ENCODE assay signal across 8 mouse cellular contexts in genomic region chr11:53770125-53770791, GRCm38 (mm10). TPM values are rescaled to one million over a fixed set of nuclear protein-coding genes. Genes with fewer than 3 reads are reported as not detected.
DNase-seq lines count a peak whose midpoint lies in the region; ATAC-seq and TF ChIP-seq lines count a peak whose summit lies in the region.

No protein-coding gene starts in this region.

- WGBS in forebrain, postnatal 0 days: under 1% methylated on average over 70 of the region's 75 CpGs
- under 1% methylated on average over 75 of the region's 75 CpGs for WGBS in hindbrain, embryonic 11.5 days

- no peaks in the 10 kb centered on the region for H3K79me2 ChIP-seq in MEL (ENCODE audit: control insufficient read depth, insufficient read depth, low read length, poor library complexity)

- no peak for TF ChIP-seq RAD21 in MEL (IDR thresholded peaks at IDR 0.05; ENCODE audit: low read depth, low read length)

- H3K27ac ChIP-seq in MEL (ENCODE audit: control insufficient read depth, low read depth, low read length): no peak overlapping the region
- H3K27ac ChIP-seq in forebrain, postnatal 0 days (ENCODE audit: low read depth, low read length): 0 out of 2 replicates have a peak overlapping the region, but pooled peaks have one; percentile 15
- H3K27ac ChIP-seq in hindbrain, embryonic 11.5 days (ENCODE audit: low read depth, low read length): no peak overlapping the region

- H3K36me3 ChIP-seq in MEL (ENCODE audit: control insufficient read depth in 1 of 2, insufficient read depth in 2 of 2, low read length in 2 of 2): peaks cover 0 to 2% of the 10 kb centered on the region in 2 experiments; a peak in 2 of 4 replicates
- H3K36me3 ChIP-seq in forebrain, postnatal 0 days (ENCODE audit: insufficient read depth): no peaks in the 10 kb centered on the region
- H3K36me3 ChIP-seq in hindbrain, embryonic 11.5 days (ENCODE audit: control insufficient read depth, insufficient read depth, low read length): no peaks in the 10 kb centered on the region

- TF ChIP-seq CTCF in MEL (IDR thresholded peaks at IDR 0.05 in 2 of 3, conservative IDR thresholded peaks at IDR 0.05 in 1 of 3; ENCODE audit: control insufficient read depth in 1 of 3, insufficient read depth in 1 of 3, low read depth in 2 of 3, low read length in 3 of 3, poor library complexity in 1 of 3, severe bottlenecking in 1 of 3): peak in 1 of 3 experiments; percentile 24; a peak in 1 of 6 replicates
- TF ChIP-seq CTCF in forebrain, postnatal 0 days (IDR thresholded peaks at IDR 0.05; ENCODE audit: low read depth): 0 out of 2 replicates have a peak, but pooled peaks have one; percentile 3

- peak overlapping the region; percentile 61 to 72 for H3K4me3 ChIP-seq in MEL (ENCODE audit: control insufficient read depth in 1 of 2, insufficient read depth in 1 of 2, low read depth in 2 of 2, low read length in 2 of 2)
- peak overlapping the region; percentile 67 for H3K4me3 ChIP-seq in forebrain, postnatal 0 days (ENCODE audit: low read depth, low read length)
- peak overlapping the region; percentile 49 for H3K4me3 ChIP-seq in hindbrain, embryonic 11.5 days (ENCODE audit: low read depth, low read length)

- ATAC-seq in forebrain, postnatal 0 days: peak; percentile 89
- peak; percentile 83 for ATAC-seq in hindbrain, embryonic 11.5 days (ENCODE audit: low FRiP score)

- TF ChIP-seq POLR2A in MEL (IDR thresholded peaks at IDR 0.05; ENCODE audit: control insufficient read depth in 1 of 2, insufficient read depth in 1 of 2, low read depth in 1 of 2, low read length in 2 of 2, poor library complexity in 1 of 2): peak in 1 of 2 experiments; percentile 1; a peak in 1 of 4 replicates

- peaks cover 0 to 8% of the 10 kb centered on the region in 2 experiments; a peak in 2 of 4 replicates for H3K4me1 ChIP-seq in MEL (ENCODE audit: control insufficient read depth in 1 of 2, insufficient read depth in 2 of 2, low read length in 2 of 2)
- H3K4me1 ChIP-seq in forebrain, postnatal 0 days (ENCODE audit: insufficient read depth): no peaks in the 10 kb centered on the region
- H3K4me1 ChIP-seq in hindbrain, embryonic 11.5 days (replicated peaks; ENCODE audit: control insufficient read depth, insufficient read depth, low read length): no peaks in the 10 kb centered on the region; the same call in 1 of the 2 replicates

- TF ChIP-seq EP300 in MEL (IDR thresholded peaks at IDR 0.05; ENCODE audit: low read depth in 1 of 2, low read length in 2 of 2): no peak

- peak overlapping the region; percentile 95 for H3K4me2 ChIP-seq in forebrain, postnatal 0 days (ENCODE audit: low read depth)
- H3K4me2 ChIP-seq in hindbrain, embryonic 11.5 days (replicated peaks; ENCODE audit: low read depth, low read length): peak overlapping the region; percentile 75

- DNase-seq in MEL (ENCODE audit: low read depth, low spot score): no peak
- peak; percentile 31 for DNase-seq in cerebellum, adult 11 months
- DNase-seq in forebrain, postnatal 0 days: peak; percentile 66
- peak; percentile 78 for DNase-seq in hindbrain, embryonic 11.5 days (ENCODE audit: low spot score)
- peak; percentile 43 to 44 for DNase-seq in layer of hippocampus, postnatal 25 days (ENCODE audit: extremely low spot score in 1 of 2, low spot score in 1 of 2)
- peak; percentile 88 to 94 for DNase-seq in lung, postnatal 4 days
- DNase-seq in right cerebral cortex, adult 2 months (ENCODE audit: low spot score in 2 of 2): peak; percentile 49 to 60
- peak; percentile 76 for DNase-seq in urinary bladder, postnatal 14 days (ENCODE audit: low spot score)

- peak overlapping the region; percentile 54 for H3K9ac ChIP-seq in MEL (ENCODE audit: control insufficient read depth, low read depth, low read length, poor library complexity, severe bottlenecking)
- peak overlapping the region; percentile 62 for H3K9ac ChIP-seq in forebrain, postnatal 0 days
- H3K9ac ChIP-seq in hindbrain, embryonic 11.5 days (ENCODE audit: low read depth, low read length): peak overlapping the region; percentile 55; the same call in 1 of the 2 replicates

- peaks cover 3 to 7% of the 10 kb centered on the region in 2 experiments; a peak in 3 of 4 replicates for H3K27me3 ChIP-seq in MEL (ENCODE audit: control insufficient read depth in 1 of 2, insufficient read depth in 2 of 2, low read length in 2 of 2)
- H3K27me3 ChIP-seq in forebrain, postnatal 0 days (ENCODE audit: insufficient read depth, low read length): no peaks in the 10 kb centered on the region
- peaks cover 13% of the 10 kb centered on the region for H3K27me3 ChIP-seq in hindbrain, embryonic 11.5 days (ENCODE audit: control insufficient read depth, insufficient read depth, low read length)

- H3K9me3 ChIP-seq in MEL (replicated peaks; ENCODE audit: insufficient read depth, low read length): no peaks in the 10 kb centered on the region
- H3K9me3 ChIP-seq in forebrain, postnatal 0 days (ENCODE audit: low read length): no peaks in the 10 kb centered on the region
- no peaks in the 10 kb centered on the region for H3K9me3 ChIP-seq in hindbrain, embryonic 11.5 days (ENCODE audit: control insufficient read depth, low read length)

TF ChIP-seq in MEL, 35 proteins besides CTCF, POLR2A, EP300 and RAD21:
- TF ChIP-seq SMC3 (IDR thresholded peaks at IDR 0.05; ENCODE audit: low read depth, low read length) (no peak), POLR2AphosphoS5 (IDR thresholded peaks at IDR 0.05; ENCODE audit: borderline replicate concordance, low read depth, low read length) (peak; percentile 75; the same call in 1 of the 2 replicates), ELF1 (IDR thresholded peaks at IDR 0.05; ENCODE audit: low read depth, low read length) (no peak), TBP (IDR thresholded peaks at IDR 0.05; ENCODE audit: low read depth, low read length) (no peak), NRF1 (IDR thresholded peaks at IDR 0.05; ENCODE audit: insufficient read depth, low read depth, low read length, poor library complexity, severe bottlenecking) (peak; percentile 10; the same call in 1 of the 2 replicates), E2F4 (IDR thresholded peaks at IDR 0.05; ENCODE audit: borderline replicate concordance, low read depth, low read length) (no peak), MXI1 (IDR thresholded peaks at IDR 0.05; ENCODE audit: low read depth, low read length) (no peak), USF2 (IDR thresholded peaks at IDR 0.05; ENCODE audit: borderline replicate concordance in 1 of 2, insufficient read depth in 1 of 2, low read depth in 1 of 2, low read length in 2 of 2) (no peak), NELFE (IDR thresholded peaks at IDR 0.05; ENCODE audit: low read depth, low read length) (0 out of 2 replicates have a peak, but pooled peaks have one; percentile 13), UBTF (IDR thresholded peaks at IDR 0.05; ENCODE audit: borderline replicate concordance, insufficient read depth, low read depth, low read length) (0 out of 2 replicates have a peak, but pooled peaks have one; percentile 29), GABPA (IDR thresholded peaks at IDR 0.05; ENCODE audit: low read depth, low read length) (no peak), MAFK (IDR thresholded peaks at IDR 0.05; ENCODE audit: borderline replicate concordance, low read depth, low read length) (no peak), MYC (IDR thresholded peaks at IDR 0.05; ENCODE audit: low read depth, low read length) (no peak), ZMIZ1 (IDR thresholded peaks at IDR 0.05; ENCODE audit: low read depth, low read length) (no peak), SIN3A (IDR thresholded peaks at IDR 0.05; ENCODE audit: low read length) (no peak; the same call in 1 of the 2 replicates), POLR2AphosphoS2 (IDR thresholded peaks at IDR 0.05; ENCODE audit: low read length) (no peak), MEF2A (IDR thresholded peaks at IDR 0.05; ENCODE audit: extremely low read depth, insufficient replicate concordance, low read depth, low read length, poor library complexity, severe bottlenecking) (no peak), ZC3H11A (IDR thresholded peaks at IDR 0.05; ENCODE audit: low read depth, low read length) (no peak), BHLHE40 (IDR thresholded peaks at IDR 0.05; ENCODE audit: borderline replicate concordance, low read depth, low read length) (no peak), TCF12 (IDR thresholded peaks at IDR 0.05; ENCODE audit: low read depth, low read length) (no peak; the same call in 1 of the 2 replicates), CHD1 (IDR thresholded peaks at IDR 0.05; ENCODE audit: low read depth, low read length) (no peak), HCFC1 (IDR thresholded peaks at IDR 0.05; ENCODE audit: low read depth, low read length) (no peak), KAT2A (conservative IDR thresholded peaks at IDR 0.05; ENCODE audit: low read depth, low read length) (no peak)

RNA-seq across cellular contexts. Expression of gene Irf1, which starts 0.4 kb away (rescaled TPM):
- total RNA-seq in MEL (2012; rRNA removed): 0.46 and 0.73 TPM in 2 replicates
- 1 to 10 TPM in 1 of 2 experiments, not detected in 1; 1.9 TPM for polyA plus RNA-seq in MEL (2012; ENCODE audit: insufficient read depth in 1 of 2, insufficient read length in 2 of 2, low read depth in 1 of 2, low replicate concordance in 2 of 2, missing spikeins in 1 of 2)
- total RNA-seq in forebrain, postnatal 0 days (2014; rRNA removed): 3.1 and 3.7 TPM in 2 replicates
- 3.2 and 4.0 TPM in 2 replicates for polyA plus RNA-seq in forebrain, postnatal 0 days (2015; fragmentation: Nextera tagmentation; extraction: Ambion mirVana)
- 1.7 and 3.8 TPM in 2 replicates for polyA plus RNA-seq in hindbrain, embryonic 11.5 days (2014; fragmentation: Nextera tagmentation; extraction: Ambion mirVana)
- total RNA-seq in layer of hippocampus, postnatal 25 days (2021): 1 to 10 TPM; 7.6 to 7.7 TPM

RNA-seq across cellular contexts. Expression of gene Gm17334, which starts 2.7 kb away (rescaled TPM):
- total RNA-seq in MEL (2012; rRNA removed): not detected in 2 replicates
- not detected for polyA plus RNA-seq in MEL (2012; ENCODE audit: insufficient read depth in 1 of 2, insufficient read length in 2 of 2, low read depth in 1 of 2, low replicate concordance in 2 of 2, missing spikeins in 1 of 2)
- 1.5 TPM in 1 of 2 replicates, not detected in the other for total RNA-seq in forebrain, postnatal 0 days (2014; rRNA removed)
- polyA plus RNA-seq in forebrain, postnatal 0 days (2015; fragmentation: Nextera tagmentation; extraction: Ambion mirVana): not detected in 2 replicates
- not detected in 2 replicates for polyA plus RNA-seq in hindbrain, embryonic 11.5 days (2014; fragmentation: Nextera tagmentation; extraction: Ambion mirVana)
- total RNA-seq in layer of hippocampus, postnatal 25 days (2021): 1 to 10 TPM; 1.0 to 1.8 TPM

RNA-seq across cellular contexts. Expression of gene Il5, which starts 49.7 kb away (rescaled TPM):
- not detected in 2 replicates for total RNA-seq in MEL (2012; rRNA removed)
- polyA plus RNA-seq in MEL (2012; ENCODE audit: insufficient read depth in 1 of 2, insufficient read length in 2 of 2, low read depth in 1 of 2, low replicate concordance in 2 of 2, missing spikeins in 1 of 2): not detected
- total RNA-seq in forebrain, postnatal 0 days (2014; rRNA removed): 0.23 and 0.29 TPM in 2 replicates
- polyA plus RNA-seq in forebrain, postnatal 0 days (2015; fragmentation: Nextera tagmentation; extraction: Ambion mirVana): 0.10 and 0.18 TPM in 2 replicates
- 0.10 TPM in 1 of 2 replicates, not detected in the other for polyA plus RNA-seq in hindbrain, embryonic 11.5 days (2014; fragmentation: Nextera tagmentation; extraction: Ambion mirVana)
- not detected for total RNA-seq in layer of hippocampus, postnatal 25 days (2021)
